Mouse (Mus musculus): ENCODE data around the gene Esr2. TPM values are rescaled to one million over a fixed set of nuclear protein-coding genes. Genes with fewer than 3 reads are reported as not detected.
A peak's percentile ranks its signal among the peaks of the same experiment; 100 is the strongest.
"Not testable (repeated sequence)": the region's sequence is repeated elsewhere in the genome, so short reads cannot be mapped to it uniquely, and the experiment has no call there.

Gene Esr2
- total and polyA plus RNA-seq, 3 experiments, result 0.06 TPM; not detected in 2

DNA sequence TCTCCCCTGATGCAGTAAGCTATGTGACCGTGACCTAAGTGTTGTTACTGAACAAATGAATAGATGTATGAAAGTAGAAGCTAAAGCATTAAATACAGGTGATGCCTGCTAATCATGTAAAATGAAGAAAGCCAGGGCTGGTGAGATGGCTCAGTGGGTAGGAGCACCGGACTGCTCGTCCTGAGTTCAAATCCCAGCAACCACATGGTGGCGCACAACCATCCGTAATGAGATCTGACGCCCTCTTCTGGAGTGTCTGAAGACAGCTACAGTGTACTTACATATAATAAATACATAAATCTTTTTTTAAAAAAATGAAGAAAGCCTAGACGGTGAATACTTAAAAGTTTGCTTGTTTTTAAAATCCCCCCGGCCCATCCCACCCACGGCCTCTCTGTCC is 44.0 kb downstream of the Esr2 start:
- H3K27ac ChIP-seq; DNase-seq; H3K4me3 ChIP-seq; H3K27me3 ChIP-seq (ENCODE audit: control insufficient read depth, insufficient read depth, low read length); H3K4me1 ChIP-seq (ENCODE audit: control insufficient read depth, insufficient read depth, low read length); H3K9ac ChIP-seq (ENCODE audit: low read depth, low read length); H3K36me3 ChIP-seq (ENCODE audit: control insufficient read depth, insufficient read depth, low read length); intact Hi-C loops (cut with DNase I); H3K79me2 ChIP-seq (replicated peaks; ENCODE audit: control insufficient read depth, insufficient read depth, low read length): not testable (repeated sequence)
- WGBS, result 83% methylated on average over 9 of the region's 9 CpGs
- TF ChIP-seq CTCF (IDR thresholded peaks at IDR 0.05), result 0 out of 2 replicates have a peak, but pooled peaks have one; percentile 5

DNA sequence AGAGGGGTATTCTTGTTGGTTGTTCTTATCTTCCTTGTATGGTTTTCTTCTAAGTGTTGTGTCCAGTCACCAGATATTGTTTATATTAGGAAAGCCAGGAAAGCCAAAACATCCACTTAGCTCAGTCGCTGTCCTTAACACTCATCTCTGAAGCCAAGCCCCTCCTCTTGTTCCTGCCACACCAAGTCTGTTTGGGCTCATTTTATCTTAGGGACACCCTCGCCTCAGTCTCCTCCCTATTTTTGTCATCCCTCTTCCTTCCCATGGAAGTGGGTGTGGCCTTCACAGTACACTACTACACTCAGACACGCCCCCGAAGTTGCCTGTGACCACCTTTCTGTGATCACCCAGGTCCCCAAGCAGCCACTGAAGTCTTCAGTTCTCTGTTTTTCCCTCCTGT is 44.5 kb downstream of the Esr2 start:
- no peaks in the 10 kb centered on the region; the same call in 1 of the 2 replicates for H3K4me1 ChIP-seq (ENCODE audit: control insufficient read depth, insufficient read depth, low read length)
- intact Hi-C loops (cut with DNase I), result no loop called here
- 51% methylated on average over 4 of the region's 4 CpGs for WGBS
- no peaks in the 10 kb centered on the region for H3K27me3 ChIP-seq (ENCODE audit: control insufficient read depth, insufficient read depth, low read length)
- TF ChIP-seq CTCF (IDR thresholded peaks at IDR 0.05) (no peak), EP300 (IDR thresholded peaks at IDR 0.05; ENCODE audit: insufficient read depth, low read depth, low read length) (no peak), POLR2A (IDR thresholded peaks at IDR 0.05; ENCODE audit: insufficient read depth, low read depth, low read length) (no peak)
- no peak overlapping the region for H3K4me3 ChIP-seq
- no peaks in the 10 kb centered on the region for H3K36me3 ChIP-seq (ENCODE audit: control insufficient read depth, insufficient read depth, low read length)
- DNase-seq, result no peak
- H3K79me2 ChIP-seq (replicated peaks; ENCODE audit: control insufficient read depth, insufficient read depth, low read length), result no peaks in the 10 kb centered on the region
- H3K27ac ChIP-seq, result no peak overlapping the region
- no peak overlapping the region for H3K9ac ChIP-seq (ENCODE audit: low read depth, low read length)

DNA sequence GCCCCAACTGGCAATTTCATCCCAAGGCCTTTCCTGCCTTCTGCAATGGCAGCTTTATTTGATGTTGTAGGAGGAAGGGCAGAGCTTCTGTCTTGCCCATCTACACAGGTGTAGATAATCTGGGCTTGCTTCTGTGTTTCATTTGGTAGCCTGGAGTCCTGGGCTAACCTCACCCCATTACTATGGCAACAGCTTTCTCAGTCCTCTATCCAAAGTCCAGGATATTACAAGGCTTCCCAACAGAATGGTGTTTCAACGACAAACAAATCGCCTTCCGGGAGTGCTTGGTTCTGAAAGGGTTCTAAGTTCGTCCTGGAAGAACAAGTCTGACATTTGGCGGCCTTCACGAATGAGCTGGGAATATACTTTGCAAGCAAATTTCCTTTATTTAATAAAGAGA is 46.2 kb downstream of the Esr2 start:
- DNase-seq, result no peak
- no peak overlapping the region for H3K4me3 ChIP-seq
- H3K79me2 ChIP-seq (replicated peaks; ENCODE audit: control insufficient read depth, insufficient read depth, low read length), result no peaks in the 10 kb centered on the region
- WGBS, result 86% methylated on average over 6 of the region's 6 CpGs
- no peaks in the 10 kb centered on the region for H3K27me3 ChIP-seq (ENCODE audit: control insufficient read depth, insufficient read depth, low read length)
- H3K36me3 ChIP-seq (ENCODE audit: control insufficient read depth, insufficient read depth, low read length), result no peaks in the 10 kb centered on the region
- H3K4me1 ChIP-seq (ENCODE audit: control insufficient read depth, insufficient read depth, low read length), result no peaks in the 10 kb centered on the region; the same call in 1 of the 2 replicates
- H3K9ac ChIP-seq (ENCODE audit: low read depth, low read length), result no peak overlapping the region
- no peak overlapping the region for H3K27ac ChIP-seq
- TF ChIP-seq CTCF (IDR thresholded peaks at IDR 0.05) (no peak), POLR2A (IDR thresholded peaks at IDR 0.05; ENCODE audit: insufficient read depth, low read depth, low read length) (no peak), EP300 (IDR thresholded peaks at IDR 0.05; ENCODE audit: insufficient read depth, low read depth, low read length) (no peak)
- intact Hi-C loops (cut with DNase I), result no loop called here

DNA sequence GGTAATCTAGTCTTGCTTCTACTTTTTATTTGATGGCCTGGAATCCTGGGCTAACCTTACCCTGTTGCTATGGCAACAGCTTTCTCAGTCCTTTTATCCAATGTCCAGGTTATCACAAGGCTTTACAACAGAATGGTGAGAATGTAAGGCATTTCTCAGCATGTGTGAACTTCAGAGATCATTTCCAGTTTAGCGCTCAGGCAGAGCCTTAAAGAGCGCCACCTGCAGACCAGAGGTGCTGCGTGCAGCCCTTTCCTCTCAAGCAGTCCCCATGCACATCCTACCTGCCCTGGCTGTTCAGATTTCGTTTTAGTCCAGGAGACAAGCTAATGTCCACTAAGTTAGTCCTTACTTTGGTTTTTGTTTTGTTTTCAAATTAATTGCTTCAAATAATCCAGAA is 46.8 kb downstream of the Esr2 start:
- no peaks in the 10 kb centered on the region; the same call in 1 of the 2 replicates for H3K4me1 ChIP-seq (ENCODE audit: control insufficient read depth, insufficient read depth, low read length)
- DNase-seq, result no peak
- WGBS, result 36% methylated on average over 4 of the region's 4 CpGs
- TF ChIP-seq CTCF (IDR thresholded peaks at IDR 0.05), result peak; percentile 66
- TF ChIP-seq POLR2A (IDR thresholded peaks at IDR 0.05; ENCODE audit: insufficient read depth, low read depth, low read length), result no peak
- TF ChIP-seq EP300 (IDR thresholded peaks at IDR 0.05; ENCODE audit: insufficient read depth, low read depth, low read length), result no peak
- H3K79me2 ChIP-seq (replicated peaks; ENCODE audit: control insufficient read depth, insufficient read depth, low read length), result no peaks in the 10 kb centered on the region
- no peaks in the 10 kb centered on the region for H3K36me3 ChIP-seq (ENCODE audit: control insufficient read depth, insufficient read depth, low read length)
- H3K27me3 ChIP-seq (ENCODE audit: control insufficient read depth, insufficient read depth, low read length), result no peaks in the 10 kb centered on the region
- intact Hi-C loops (cut with DNase I), result no loop called here
- H3K4me3 ChIP-seq, result no peak overlapping the region
- H3K9ac ChIP-seq (ENCODE audit: low read depth, low read length), result no peak overlapping the region
- H3K27ac ChIP-seq, result no peak overlapping the region

DNA sequence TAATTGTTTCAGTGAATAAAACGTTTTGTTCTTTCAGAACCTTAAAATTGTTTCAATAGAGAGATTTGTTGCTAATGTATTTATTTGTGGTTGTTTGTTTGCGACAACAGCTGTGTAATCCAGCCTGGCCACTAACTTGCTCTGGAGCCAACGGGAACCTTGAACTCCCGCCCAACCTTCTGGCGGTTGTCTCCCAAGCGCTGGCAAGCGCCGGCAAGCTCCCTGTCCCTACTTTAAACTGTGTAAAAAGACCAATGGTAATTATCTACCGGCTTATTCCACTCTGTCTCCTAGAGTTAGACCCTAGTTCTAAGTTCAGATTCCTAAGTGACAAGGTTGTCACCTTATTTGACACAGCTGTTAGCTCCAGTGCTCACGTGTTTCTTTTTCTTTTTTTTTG is 48.2 kb downstream of the Esr2 start:
- no peak overlapping the region for H3K4me3 ChIP-seq
- DNase-seq, result peak in 1 of 2 experiments; percentile 21
- H3K27me3 ChIP-seq (ENCODE audit: control insufficient read depth, insufficient read depth, low read length), result no peaks in the 10 kb centered on the region
- WGBS, result 74% methylated on average over 10 of the region's 10 CpGs
- no peak for TF ChIP-seq EP300 (IDR thresholded peaks at IDR 0.05; ENCODE audit: insufficient read depth, low read depth, low read length)
- no peak overlapping the region for H3K9ac ChIP-seq (ENCODE audit: low read depth, low read length)
- H3K4me1 ChIP-seq (ENCODE audit: control insufficient read depth, insufficient read depth, low read length), result no peaks in the 10 kb centered on the region; the same call in 1 of the 2 replicates
- H3K36me3 ChIP-seq (ENCODE audit: control insufficient read depth, insufficient read depth, low read length), result no peaks in the 10 kb centered on the region
- no peaks in the 10 kb centered on the region for H3K79me2 ChIP-seq (replicated peaks; ENCODE audit: control insufficient read depth, insufficient read depth, low read length)
- no peak overlapping the region for H3K27ac ChIP-seq
- intact Hi-C loops (cut with DNase I), result no loop called here

DNA sequence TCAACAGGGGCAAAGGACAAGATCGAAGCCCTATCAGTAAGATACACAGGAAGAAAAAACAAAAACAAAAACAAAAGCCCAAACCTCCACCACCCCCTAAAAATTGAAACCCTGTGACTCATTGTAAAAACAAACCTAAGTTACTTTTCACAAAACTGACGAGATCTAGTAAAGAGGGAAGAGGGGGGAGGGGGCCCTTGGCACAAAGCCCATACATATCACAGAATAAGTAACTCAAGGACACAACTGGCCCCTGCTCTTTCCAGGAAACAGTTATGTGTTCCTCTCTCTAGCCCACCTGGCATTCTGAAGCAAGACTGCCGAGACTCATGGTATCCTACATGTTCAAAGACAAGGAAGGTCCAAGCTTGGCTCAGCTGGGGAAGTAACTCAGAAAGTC is 48.8 kb downstream of the Esr2 start:
- H3K4me3 ChIP-seq, result no peak overlapping the region
- no peaks in the 10 kb centered on the region for H3K27me3 ChIP-seq (ENCODE audit: control insufficient read depth, insufficient read depth, low read length)
- TF ChIP-seq EP300 (IDR thresholded peaks at IDR 0.05; ENCODE audit: insufficient read depth, low read depth, low read length) (no peak), POLR2A (IDR thresholded peaks at IDR 0.05; ENCODE audit: insufficient read depth, low read depth, low read length) (no peak), CTCF (IDR thresholded peaks at IDR 0.05) (no peak)
- 43% methylated on average over 3 of the region's 3 CpGs for WGBS
- H3K9ac ChIP-seq (ENCODE audit: low read depth, low read length), result no peak overlapping the region
- H3K79me2 ChIP-seq (replicated peaks; ENCODE audit: control insufficient read depth, insufficient read depth, low read length), result no peaks in the 10 kb centered on the region
- intact Hi-C loops (cut with DNase I), result no loop called here
- no peaks in the 10 kb centered on the region; the same call in 1 of the 2 replicates for H3K4me1 ChIP-seq (ENCODE audit: control insufficient read depth, insufficient read depth, low read length)
- DNase-seq, result no peak
- no peak overlapping the region for H3K27ac ChIP-seq
- no peaks in the 10 kb centered on the region for H3K36me3 ChIP-seq (ENCODE audit: control insufficient read depth, insufficient read depth, low read length)
